Mouse (Mus musculus): ENCODE measurements around the gene Arf3. TPM values are rescaled to one million over a fixed set of nuclear protein-coding genes. Genes with fewer than 3 reads are reported as not detected.
A peak's percentile ranks its signal among the peaks of the same experiment; 100 is the strongest.

Arf3 gene
- polyA plus RNA-seq, 1 experiment from 2014 or later: 97.8 TPM

DNA sequence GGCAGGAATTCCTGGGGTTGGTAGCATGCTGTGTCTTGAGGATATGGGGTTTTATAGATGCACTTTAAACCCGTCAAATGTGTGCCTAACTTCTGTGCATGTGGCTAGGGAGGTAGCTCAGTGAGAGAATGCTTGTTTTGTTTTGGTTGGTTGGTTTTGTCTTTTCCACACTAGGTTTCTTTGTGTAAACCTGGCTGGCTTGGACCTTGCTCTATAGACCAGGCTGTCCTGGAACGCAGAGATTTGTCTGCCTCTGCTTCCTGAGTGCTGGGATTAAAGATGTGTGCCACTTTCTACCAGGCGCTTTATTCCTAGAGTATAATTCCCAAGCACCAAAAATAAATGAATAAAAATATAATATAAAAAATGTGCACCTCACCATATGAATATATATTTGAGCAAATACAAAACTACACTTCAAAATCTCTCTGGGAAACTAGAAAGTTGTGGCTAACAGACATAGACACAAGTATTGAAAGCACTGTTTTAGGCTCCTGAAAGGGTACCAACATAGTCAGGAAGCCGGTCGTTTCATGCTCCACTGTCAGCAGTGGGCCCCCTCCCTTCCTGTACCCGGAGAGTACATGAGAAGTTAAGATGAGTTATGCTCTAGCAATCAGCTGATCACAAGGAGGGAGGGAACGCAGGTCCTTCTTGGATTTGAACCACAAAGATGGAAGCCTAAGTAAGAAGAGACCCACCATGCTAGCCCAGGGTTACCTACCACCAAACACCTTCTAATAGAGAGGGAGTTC is 33.0 kb downstream of the Arf3 start:
- peaks cover 19% of the 10 kb centered on the region for H3K4me1 ChIP-seq
- 0 out of 2 replicates have a peak, but pooled peaks cover 2% of the 10 kb centered on the region for H3K36me3 ChIP-seq
- H3K9me3 ChIP-seq (replicated peaks): no peaks in the 10 kb centered on the region
- H3K27ac ChIP-seq (replicated peaks): no peak overlapping the region
- no peak overlapping the region for H3K9ac ChIP-seq (replicated peaks)
- no peak for ATAC-seq (ENCODE audit: low FRiP score)
- WGBS: 72% methylated on average over 7 of the region's 7 CpGs
- H3K4me3 ChIP-seq (replicated peaks): no peak overlapping the region
- H3K27me3 ChIP-seq (replicated peaks): peaks cover 12% of the 10 kb centered on the region
- H3K4me2 ChIP-seq: no peak overlapping the region

- no peaks in the 10 kb centered on the region for H3K9me3 ChIP-seq (replicated peaks)
Measured at GRCm38 (mm10) chr15:98728366-98728765, 34.6 kb downstream of the Arf3 start.

GRCm38 (mm10) chr15:98727443-98728321 is 35.3 kb downstream of the Arf3 start, which contains the start of gene Fkbp11:
Fkbp11 (minus strand) TSS chr15:98728198.
- Histone ChIP-seq H3K27me3 (replicated peaks) (peaks cover 14% of the 10 kb centered on the region), H3K4me1 (peaks cover 29% of the 10 kb centered on the region), H3K9me3 (replicated peaks) (no peaks in the 10 kb centered on the region), H3K36me3 (no peaks in the 10 kb centered on the region), H3K4me3 (replicated peaks) (peak within 1 kb of the TSS; percentile 52), H3K4me2 (peak within 1 kb of the TSS; percentile 82), H3K27ac (replicated peaks) (peak within 1 kb of the TSS; percentile 23; the same call in 1 of the 2 replicates), H3K9ac (replicated peaks) (peak within 1 kb of the TSS; percentile 48)
- peak; percentile 81 for ATAC-seq (ENCODE audit: low FRiP score)
- WGBS: under 1% methylated on average over 39 of the region's 39 CpGs

More at GRCm38 (mm10) chr15:98728366-98728765, 34.6 kb downstream of the Arf3 start:
- Histone ChIP-seq H3K36me3 (no peaks in the 10 kb centered on the region), H3K4me1 (peaks cover 29% of the 10 kb centered on the region), H3K9ac (replicated peaks) (peak overlapping the region; percentile 48; the same call in 1 of the 2 replicates), H3K27me3 (replicated peaks) (peaks cover 12% of the 10 kb centered on the region), H3K4me3 (replicated peaks) (peak overlapping the region; percentile 52), H3K27ac (replicated peaks) (no peak overlapping the region), H3K4me2 (peak overlapping the region; percentile 82)
- ATAC-seq (ENCODE audit: low FRiP score): no peak
- 40% methylated on average over 9 of the region's 9 CpGs for WGBS

DNA sequence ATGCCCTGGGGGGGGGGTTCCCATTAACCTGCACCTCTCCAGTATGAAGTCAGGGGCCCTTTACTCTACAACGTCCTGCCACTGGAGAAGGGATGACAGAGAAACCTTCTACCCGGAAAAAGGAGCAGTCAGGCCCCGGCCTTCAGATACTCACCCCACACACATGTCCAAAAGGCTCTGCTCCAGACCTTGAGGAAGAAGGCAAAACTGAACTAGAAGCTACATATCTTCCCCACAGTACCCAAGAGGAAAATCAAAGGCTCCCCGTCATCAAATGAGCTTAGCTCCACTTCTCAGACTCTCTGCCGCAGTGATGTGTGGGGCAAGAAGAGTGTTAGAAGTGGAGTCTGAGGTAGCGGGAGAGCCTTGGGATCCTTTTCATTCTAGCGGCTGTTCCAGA is 36.3 kb downstream of the Arf3 start:
- H3K36me3 ChIP-seq: no peaks in the 10 kb centered on the region
- no peak overlapping the region for H3K27ac ChIP-seq (replicated peaks)
- H3K9ac ChIP-seq (replicated peaks): no peak overlapping the region
- H3K4me1 ChIP-seq: peaks cover 29% of the 10 kb centered on the region
- peaks cover 15% of the 10 kb centered on the region for H3K27me3 ChIP-seq (replicated peaks)
- ATAC-seq (ENCODE audit: low FRiP score): no peak
- no peaks in the 10 kb centered on the region for H3K9me3 ChIP-seq (replicated peaks)
- 37% methylated on average over 7 of the region's 7 CpGs for WGBS
- peak overlapping the region; percentile 52 for H3K4me3 ChIP-seq (replicated peaks)
- H3K4me2 ChIP-seq: peak overlapping the region; percentile 82

GRCm38 (mm10) chr15:98726079-98726478 is 36.9 kb downstream of the Arf3 start:
- WGBS: 81% methylated on average over 4 of the region's 4 CpGs
- peaks cover 29% of the 10 kb centered on the region for H3K4me1 ChIP-seq
- H3K9me3 ChIP-seq (replicated peaks): no peaks in the 10 kb centered on the region
- no peak overlapping the region for H3K4me3 ChIP-seq (replicated peaks)
- H3K27me3 ChIP-seq (replicated peaks): peaks cover 15% of the 10 kb centered on the region
- no peak overlapping the region for H3K9ac ChIP-seq (replicated peaks)
- H3K27ac ChIP-seq (replicated peaks): no peak overlapping the region
- no peaks in the 10 kb centered on the region for H3K36me3 ChIP-seq
- ATAC-seq (ENCODE audit: low FRiP score): no peak
- H3K4me2 ChIP-seq: no peak overlapping the region

DNA sequence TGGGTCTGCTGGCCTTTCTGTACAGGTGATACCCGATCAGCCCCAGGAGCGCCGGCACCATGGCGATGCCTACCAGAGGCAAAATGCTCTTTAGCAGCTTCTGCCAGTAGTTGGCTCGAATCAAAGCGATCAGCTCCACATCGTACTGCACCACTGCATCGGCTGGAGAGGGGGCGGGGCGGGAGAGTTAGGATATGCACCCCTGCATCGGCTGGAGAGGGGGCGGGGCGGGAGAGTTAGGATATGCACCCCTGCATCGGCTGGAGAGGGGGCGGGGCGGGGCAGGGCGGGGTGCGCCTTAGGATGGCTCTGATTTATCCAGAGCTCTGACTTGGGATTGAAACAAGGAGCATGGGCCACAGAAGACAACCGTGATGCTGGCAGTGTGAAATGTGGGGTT is 38.6 kb downstream of the Arf3 start:
- H3K36me3 ChIP-seq: no peaks in the 10 kb centered on the region
- peaks cover 29% of the 10 kb centered on the region for H3K4me1 ChIP-seq
- no peak overlapping the region for H3K27ac ChIP-seq (replicated peaks)
- no peak overlapping the region for H3K4me3 ChIP-seq (replicated peaks)
- H3K4me2 ChIP-seq: peak overlapping the region; percentile 38
- H3K9ac ChIP-seq (replicated peaks): no peak overlapping the region
- peaks cover 15% of the 10 kb centered on the region for H3K27me3 ChIP-seq (replicated peaks)
- H3K9me3 ChIP-seq (replicated peaks): no peaks in the 10 kb centered on the region
- 29% methylated on average over 19 of the region's 19 CpGs for WGBS
- no peak for ATAC-seq (ENCODE audit: low FRiP score)

DNA sequence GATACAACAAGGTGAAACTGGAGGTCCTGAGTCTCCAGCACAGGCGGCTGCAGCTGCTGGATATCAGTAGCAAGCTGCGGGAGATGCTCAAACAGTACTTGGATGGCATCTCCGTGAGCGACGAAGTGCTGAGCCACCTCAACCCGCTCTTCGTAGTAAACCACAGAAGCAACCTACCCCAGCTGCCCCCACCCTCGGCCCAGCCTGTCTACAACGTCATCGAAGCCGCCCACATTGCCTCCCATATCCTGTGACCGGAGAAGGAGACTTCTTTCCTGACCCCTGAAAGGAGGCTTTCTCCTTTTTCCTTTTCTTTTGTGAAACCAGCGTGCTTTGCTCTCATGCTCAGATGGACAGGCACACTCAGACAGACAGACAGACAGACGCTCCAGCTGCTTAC is 40.2 kb downstream of the Arf3 start:
- H3K27me3 ChIP-seq (replicated peaks): peaks cover 15% of the 10 kb centered on the region
- WGBS: 71% methylated on average over 14 of the region's 14 CpGs
- no peaks in the 10 kb centered on the region for H3K36me3 ChIP-seq
- H3K9me3 ChIP-seq (replicated peaks): no peaks in the 10 kb centered on the region
- ATAC-seq (ENCODE audit: low FRiP score): no peak
- H3K4me3 ChIP-seq (replicated peaks): no peak overlapping the region
- H3K4me1 ChIP-seq: peaks cover 23% of the 10 kb centered on the region
- no peak overlapping the region for H3K27ac ChIP-seq (replicated peaks)
- no peak overlapping the region for H3K9ac ChIP-seq (replicated peaks)
- H3K4me2 ChIP-seq: no peak overlapping the region

GRCm38 (mm10) chr15:98722191-98722590 is 40.8 kb downstream of the Arf3 start:
- H3K4me1 ChIP-seq: peaks cover 16% of the 10 kb centered on the region
- WGBS: 73% methylated on average over 8 of the region's 8 CpGs
- ATAC-seq (ENCODE audit: low FRiP score): no peak

DNA sequence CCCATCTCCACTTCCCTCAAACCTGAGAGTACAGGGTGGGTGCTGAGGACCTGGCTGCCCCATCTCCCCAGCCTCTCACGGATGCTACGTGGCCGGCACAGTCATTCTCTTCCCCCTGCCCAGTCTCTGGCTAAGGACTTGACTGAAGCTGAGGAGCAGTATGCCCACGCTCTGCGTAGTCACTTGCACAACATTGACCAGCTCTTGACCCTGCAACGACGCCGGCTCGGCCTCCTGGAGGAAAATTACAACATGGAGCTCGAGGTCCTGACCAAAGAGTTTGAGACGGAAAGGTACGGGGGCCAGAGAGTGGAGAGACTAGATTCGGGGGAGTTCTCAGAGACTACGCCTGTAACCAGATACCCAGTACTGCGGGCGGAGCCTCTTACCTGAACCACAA is 45.7 kb downstream of the Arf3 start:
- no peaks in the 10 kb centered on the region for H3K9me3 ChIP-seq (replicated peaks)
- no peak overlapping the region for H3K27ac ChIP-seq (replicated peaks)
- no peaks in the 10 kb centered on the region for H3K27me3 ChIP-seq (replicated peaks)
- H3K4me2 ChIP-seq: no peak overlapping the region
- no peak overlapping the region for H3K9ac ChIP-seq (replicated peaks)
- ATAC-seq (ENCODE audit: low FRiP score): no peak
- no peaks in the 10 kb centered on the region for H3K4me1 ChIP-seq
- WGBS: 72% methylated on average over 16 of the region's 16 CpGs
- no peak overlapping the region for H3K4me3 ChIP-seq (replicated peaks)
- no peaks in the 10 kb centered on the region for H3K36me3 ChIP-seq

More at GRCm38 (mm10) chr15:98722191-98722590, 40.8 kb downstream of the Arf3 start:
- Histone ChIP-seq H3K4me3 (replicated peaks) (no peak overlapping the region), H3K27me3 (replicated peaks) (peaks cover 15% of the 10 kb centered on the region), H3K36me3 (no peaks in the 10 kb centered on the region), H3K9ac (replicated peaks) (no peak overlapping the region), H3K9me3 (replicated peaks) (no peaks in the 10 kb centered on the region), H3K4me2 (no peak overlapping the region), H3K27ac (replicated peaks) (no peak overlapping the region)

- 66% methylated on average over 5 of the region's 5 CpGs for WGBS
- H3K4me2 ChIP-seq: no peak overlapping the region
- no peak for ATAC-seq (ENCODE audit: low FRiP score)
- peaks cover 5% of the 10 kb centered on the region; the same call in 1 of the 2 replicates for H3K4me1 ChIP-seq
- no peak overlapping the region for H3K4me3 ChIP-seq (replicated peaks)
- no peaks in the 10 kb centered on the region for H3K9me3 ChIP-seq (replicated peaks)
- no peaks in the 10 kb centered on the region for H3K27me3 ChIP-seq (replicated peaks)
- H3K36me3 ChIP-seq: no peaks in the 10 kb centered on the region
- H3K27ac ChIP-seq (replicated peaks): no peak overlapping the region
- no peak overlapping the region for H3K9ac ChIP-seq (replicated peaks)
Measured at GRCm38 (mm10) chr15:98714230-98714652, 48.8 kb downstream of the Arf3 start.

GRCm38 (mm10) chr15:98710442-98710841 is 52.6 kb downstream of the Arf3 start:
- H3K4me2 ChIP-seq: no peak overlapping the region
- H3K4me3 ChIP-seq (replicated peaks): no peak overlapping the region
- H3K27ac ChIP-seq (replicated peaks): no peak overlapping the region
- H3K27me3 ChIP-seq (replicated peaks): peaks cover 6% of the 10 kb centered on the region; the same call in 1 of the 2 replicates
- H3K36me3 ChIP-seq: no peaks in the 10 kb centered on the region
- ATAC-seq (ENCODE audit: low FRiP score): no peak
- H3K4me1 ChIP-seq: peaks cover 12% of the 10 kb centered on the region
- 15% methylated on average over 9 of the region's 9 CpGs for WGBS
- H3K9ac ChIP-seq (replicated peaks): no peak overlapping the region
- H3K9me3 ChIP-seq (replicated peaks): no peaks in the 10 kb centered on the region

All from neural tube, embryonic 15.5 days (tissue).